Mouse (Mus musculus) CD4-positive, CD25-positive, alpha-beta regulatory T cell (primary cell): ENCODE results near the gene Acbd6. TPM values are rescaled to one million over a fixed set of nuclear protein-coding genes. Genes with fewer than 3 reads are reported as not detected.

Experiments used
- polyA plus RNA-seq: library from polyadenylated mRNA; unstranded; fragments of 100-300 nt; shearing (Covaris generic); gene quantifications from one replicate; pipeline ENCODE4 v1.2.1, GENCODE M21; 2017

Gene Acbd6
- polyA plus RNA-seq: 80.5 TPM

GRCm38 (mm10) chr1:155558012-155558842, at the start of gene Acbd6:
Gene Acbd6 (plus strand): TSS chr1:155558120.

Other genes with a start within 250 kb of the Acbd6 start
- gene Xpr1, start 140.7 kb upstream of the Acbd6 start, polyA plus RNA-seq: 33.9 TPM
- 0.12 TPM for gene Lhx4, start 193.6 kb downstream of the Acbd6 start, polyA plus RNA-seq